Mouse (Mus musculus) common myeloid progenitor, adult 5-6 weeks (primary cell): ENCODE results near the gene Lce3c. TPM values are rescaled to one million over a fixed set of nuclear protein-coding genes. Genes with fewer than 3 reads are reported as not detected.

ENCODE experiments used
- ATAC-seq: replicated peaks from 2 replicates; pipeline ENCODE4 v1.8.0; 2016; ENCODE audit warnings: low read depth, mild to moderate bottlenecking, moderate TSS enrichment, inconsistent platforms; ENCODE audit not compliant: poor library complexity, severe bottlenecking
- total RNA-seq: library from RNA; stranded (forward); fragments of 200-1000, 187-1606 nt; gene quantifications from 2 replicates; pipeline ENCODE4 v1.2.3, GENCODE M21; 2017

Lce3c gene
- not detected in 2 replicates for total RNA-seq

- ATAC-seq, result no peak
Observed at GRCm38 (mm10) chr3:92944186-92944585, at the start of gene Lce3c. Gene Lce3c (plus strand): TSS chr3:92944486.

- ATAC-seq, result no peak
Observed at GRCm38 (mm10) chr3:92894489-92894888, 49.8 kb upstream of the Lce3c start.

- 0 out of 2 replicates have a peak, but pooled peaks have one; percentile 58 for ATAC-seq
Observed at GRCm38 (mm10) chr3:92902992-92903391, 41.3 kb upstream of the Lce3c start.

GRCm38 (mm10) chr3:92903640-92904039, 40.6 kb upstream of the Lce3c start:
- peak; percentile 62; the same call in 1 of the 2 replicates for ATAC-seq

DNA sequence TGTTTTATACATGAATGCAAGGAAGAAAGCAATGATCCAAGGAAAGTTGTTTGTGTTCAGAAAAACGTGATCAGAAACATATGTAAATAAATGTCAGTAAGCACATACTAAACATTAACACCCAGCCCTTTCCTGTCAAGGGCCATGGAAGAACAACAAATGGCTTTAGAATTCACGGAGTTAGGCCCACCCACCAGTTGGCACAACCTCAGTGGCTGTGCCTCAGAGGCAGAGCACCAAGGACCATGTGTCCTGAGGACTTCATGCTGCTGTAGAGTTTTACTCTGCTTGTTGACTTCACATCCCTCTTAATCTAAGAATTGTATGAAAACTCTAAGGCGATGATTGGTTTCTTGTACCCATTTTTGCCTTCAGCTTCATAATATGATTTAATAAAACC, 39.1 kb upstream of the Lce3c start:
- no peak for ATAC-seq

DNA sequence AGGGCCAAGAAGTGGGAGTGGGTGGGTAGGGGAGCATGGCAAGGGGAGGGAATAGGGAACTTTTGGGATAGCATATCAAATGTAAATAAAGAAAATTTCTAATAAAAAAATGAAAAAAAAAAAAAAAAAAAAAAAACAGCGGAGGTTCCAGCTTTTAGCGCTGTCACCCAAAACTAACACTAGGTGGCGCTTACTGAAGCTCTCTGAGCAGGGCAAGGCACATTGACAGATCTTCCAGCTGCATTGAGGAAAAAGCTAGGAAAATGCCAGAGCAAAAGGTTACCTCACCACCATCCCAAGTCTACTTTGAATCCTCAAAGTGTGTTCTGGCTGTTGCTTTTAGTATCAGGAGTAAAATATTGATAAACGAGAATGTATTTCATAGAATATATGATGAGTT, 36.7 kb upstream of the Lce3c start:
- peak; percentile 65; the same call in 1 of the 2 replicates for ATAC-seq

DNA sequence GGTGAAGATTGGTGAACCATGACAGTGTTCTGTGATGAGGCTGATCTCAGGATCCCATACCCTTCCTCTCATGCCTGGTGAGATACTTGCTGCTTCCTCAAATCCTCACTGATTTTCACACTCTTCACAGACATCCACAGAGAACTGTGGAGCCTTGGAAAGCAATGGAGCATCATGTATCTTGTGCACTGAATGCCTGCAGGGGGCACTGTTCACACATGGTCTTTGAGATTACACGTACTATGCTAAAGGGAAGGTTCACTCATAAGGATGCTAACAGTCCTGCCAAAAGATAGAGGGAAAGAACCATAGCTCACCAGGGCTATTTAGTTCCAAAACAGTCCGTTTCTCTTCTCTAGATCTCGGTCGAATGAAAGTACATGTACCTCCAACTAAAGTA, 23.9 kb upstream of the Lce3c start:
- ATAC-seq, result 0 out of 2 replicates have a peak, but pooled peaks have one; percentile 22

DNA sequence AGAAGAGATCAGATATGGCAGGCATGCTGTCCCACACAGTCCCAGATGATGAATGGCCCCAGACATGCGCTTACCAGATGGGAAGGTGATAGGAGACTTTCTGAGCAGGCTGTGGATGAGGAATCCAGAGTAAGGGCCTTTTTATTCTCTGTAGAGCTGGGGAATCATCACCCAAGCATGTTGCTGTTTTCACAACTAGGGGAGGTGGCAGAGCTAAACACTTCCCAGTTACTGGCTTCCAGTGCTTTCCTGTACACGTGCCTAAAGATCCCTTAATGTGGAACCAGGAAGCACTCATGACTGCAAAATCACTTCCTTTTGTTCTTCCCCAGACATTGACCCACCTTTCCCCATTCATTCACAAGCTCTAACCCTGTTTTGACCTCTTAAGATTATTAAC, 18.2 kb upstream of the Lce3c start, which contains the start of gene Lce3a:
Lce3a (minus strand) TSS at position 101 of the 400 bp plus-strand sequence.
- no peak for ATAC-seq

GRCm38 (mm10) chr3:92932679-92933078, 11.6 kb upstream of the Lce3c start, which contains the start of gene Lce3b:
Gene Lce3b (plus strand): TSS chr3:92932979.
- no peak for ATAC-seq

- no peak for ATAC-seq
Observed at GRCm38 (mm10) chr3:92957090-92957489, 12.8 kb downstream of the Lce3c start, which contains the start of gene Lce3d. Gene Lce3d (plus strand): TSS chr3:92957390.

GRCm38 (mm10) chr3:92966761-92967160, 22.5 kb downstream of the Lce3c start, which contains the start of gene Lce3e:
Gene Lce3e (plus strand): TSS chr3:92967061.
- ATAC-seq, result no peak

GRCm38 (mm10) chr3:92978484-92978883, 34.2 kb downstream of the Lce3c start:
- no peak for ATAC-seq

DNA sequence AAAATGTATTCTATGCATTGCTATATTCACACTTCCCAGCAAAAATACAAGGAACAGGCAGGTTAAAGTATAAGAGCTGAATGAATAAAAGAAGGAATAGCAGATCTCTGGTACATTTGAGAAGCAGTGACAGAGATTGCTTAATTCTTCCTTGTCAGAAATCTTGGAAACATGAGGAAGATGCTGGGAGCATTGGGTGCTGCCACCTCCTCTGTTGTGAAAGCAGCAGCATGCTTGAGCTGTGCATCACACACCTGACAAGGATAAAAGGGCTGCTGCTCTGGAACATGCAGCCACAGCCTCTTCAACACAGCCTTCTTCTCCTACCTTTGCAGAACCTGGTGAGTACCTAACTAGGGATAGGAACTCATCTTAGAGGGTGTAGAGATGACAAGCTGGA, 47.6 kb downstream of the Lce3c start, which contains the start of gene Lce3f:
Lce3f (plus strand) TSS at position 301 of the 400 bp plus-strand sequence.
- ATAC-seq, result no peak

Other genes with a start within 250 kb of the Lce3c start
- not detected in 2 replicates for gene Lce1e, start 235.4 kb upstream of the Lce3c start, total RNA-seq
- not detected in 2 replicates for gene Lce1f, start 224.1 kb upstream of the Lce3c start, total RNA-seq
- gene Gm38119, start 205.4 kb upstream of the Lce3c start, total RNA-seq, result not detected in 2 replicates
- gene Lce1g, start 192.1 kb upstream of the Lce3c start, total RNA-seq, result not detected in 2 replicates
- not detected in 2 replicates for gene Lce1h, start 179.4 kb upstream of the Lce3c start, total RNA-seq
- not detected in 2 replicates for gene Lce1i, start 165.6 kb upstream of the Lce3c start, total RNA-seq
- not detected in 2 replicates for gene Lce1j, start 154.0 kb upstream of the Lce3c start, total RNA-seq
- not detected in 2 replicates for gene Lce1k, start 136.6 kb upstream of the Lce3c start, total RNA-seq
- gene Kprp, start 117.2 kb upstream of the Lce3c start, total RNA-seq, result not detected in 2 replicates
- not detected in 2 replicates for gene Lce1l, start 93.2 kb upstream of the Lce3c start, total RNA-seq
- not detected in 2 replicates for gene 2310050C09Rik, start 74.3 kb upstream of the Lce3c start, total RNA-seq
- gene Lce3a, start 18.3 kb upstream of the Lce3c start, total RNA-seq, result not detected in 2 replicates
- gene Lce3b, start 11.5 kb upstream of the Lce3c start, total RNA-seq, result not detected in 2 replicates
- gene Lce3d, start 12.9 kb downstream of the Lce3c start, total RNA-seq, result not detected in 2 replicates
- gene Lce3e, start 22.6 kb downstream of the Lce3c start, total RNA-seq, result not detected in 2 replicates
- not detected in 2 replicates for gene Lce3f, start 47.7 kb downstream of the Lce3c start, total RNA-seq
- gene Crct1, start 71.2 kb downstream of the Lce3c start, total RNA-seq, result not detected in 2 replicates
- gene Lce1m, start 74.6 kb downstream of the Lce3c start, total RNA-seq, result not detected in 2 replicates
- not detected in 2 replicates for gene Gm4858, start 124.3 kb downstream of the Lce3c start, total RNA-seq
- gene Crnn, start 200.3 kb downstream of the Lce3c start, total RNA-seq, result not detected in 2 replicates